Mouse (Mus musculus) ES-CJ7 (cell line): ENCODE data around the gene Spata13.

Experiments
- DNase-seq: peaks from one replicate; pipeline ENCODE4 v3.0.0; 2011; ENCODE audit warnings: low read depth, low spot score

Gene Spata13

GRCm38 (mm10) chr14:60712289-60712830 is 78.6 kb downstream of the Spata13 start:
- DNase-seq: no peak

GRCm38 (mm10) chr14:60715686-60716085 is 81.9 kb downstream of the Spata13 start:
- peak; percentile 50 for DNase-seq

- no peak for DNase-seq
These were observed 87.5 kb downstream of the Spata13 start for GRCm38 (mm10) chr14:60721304-60721703.

GRCm38 (mm10) chr14:60721938-60722337 is 88.1 kb downstream of the Spata13 start:
- DNase-seq: no peak

- DNase-seq: no peak
These were observed 92.3 kb downstream of the Spata13 start for GRCm38 (mm10) chr14:60726091-60726490.

GRCm38 (mm10) chr14:60727130-60727529 is 93.3 kb downstream of the Spata13 start:
- peak; percentile 16 for DNase-seq

- no peak for DNase-seq
These were observed 98.3 kb downstream of the Spata13 start for GRCm38 (mm10) chr14:60732081-60732480.

- DNase-seq: no peak
These were observed 99.0 kb downstream of the Spata13 start for GRCm38 (mm10) chr14:60732787-60733186.

GRCm38 (mm10) chr14:60733706-60734105 is 99.9 kb downstream of the Spata13 start:
- no peak for DNase-seq

- no peak for DNase-seq
These were observed 101.4 kb downstream of the Spata13 start for GRCm38 (mm10) chr14:60735206-60735605.

- DNase-seq: no peak
These were observed 102.2 kb downstream of the Spata13 start for GRCm38 (mm10) chr14:60735848-60736547.

- peak; percentile 86 for DNase-seq
These were observed 102.9 kb downstream of the Spata13 start for GRCm38 (mm10) chr14:60736591-60737192.

- no peak for DNase-seq
These were observed 103.4 kb downstream of the Spata13 start for GRCm38 (mm10) chr14:60737202-60737611.

GRCm38 (mm10) chr14:60738434-60738938 is 104.7 kb downstream of the Spata13 start:
- DNase-seq: no peak

GRCm38 (mm10) chr14:60739155-60739554 is 105.4 kb downstream of the Spata13 start:
- DNase-seq: no peak

- DNase-seq: no peak
These were observed 105.8 kb downstream of the Spata13 start for GRCm38 (mm10) chr14:60739616-60740015.

- DNase-seq: no peak
These were observed 106.7 kb downstream of the Spata13 start for GRCm38 (mm10) chr14:60740507-60740906.

GRCm38 (mm10) chr14:60741033-60741432 is 107.2 kb downstream of the Spata13 start:
- DNase-seq: no peak

- DNase-seq: no peak
These were observed 107.7 kb downstream of the Spata13 start for GRCm38 (mm10) chr14:60741490-60741981.

- DNase-seq: no peak
These were observed 109.9 kb downstream of the Spata13 start for GRCm38 (mm10) chr14:60743681-60744080.

- no peak for DNase-seq
These were observed 111.4 kb downstream of the Spata13 start for GRCm38 (mm10) chr14:60745201-60745600.

- no peak for DNase-seq
These were observed 112.3 kb downstream of the Spata13 start for GRCm38 (mm10) chr14:60746141-60746540.
